Mouse (Mus musculus) myocyte (in vitro differentiated cells): ENCODE results near the gene Col6a6.

ENCODE experiments used
- CEBPB ChIP-seq: IDR thresholded peaks from 2 replicates; pipeline ENCODE4 v1.6.1; 2011; ENCODE audit warnings: mild to moderate bottlenecking, moderate library complexity; ENCODE audit not compliant: poor library complexity, insufficient read depth, severe bottlenecking
- E2F4 ChIP-seq: IDR thresholded peaks from one replicate; pipeline ENCODE4 v1.6.1; 2011; ENCODE audit warnings: mild to moderate bottlenecking, control low read depth, moderate library complexity; ENCODE audit not compliant: insufficient read depth
- MYOD1 ChIP-seq, 3 experiments: IDR thresholded peaks; one replicate each; pipeline ENCODE4 v1.6.1; 2011; ENCODE audit warnings: control low read depth in 2 of 3, low read depth in 2 of 3, mild to moderate bottlenecking in 2 of 3, moderate library complexity in 1 of 3; ENCODE audit not compliant: insufficient read length in 2 of 3, control insufficient read depth in 1 of 3
- POLR2A ChIP-seq: IDR thresholded peaks from one replicate; pipeline ENCODE4 v1.6.1; 2011; ENCODE audit warnings: low read depth, mild to moderate bottlenecking, control low read depth, moderate library complexity; ENCODE audit not compliant: insufficient read length
- POLR2AphosphoS2 ChIP-seq: IDR thresholded peaks from one replicate; pipeline ENCODE4 v1.6.1; 2011; ENCODE audit warnings: low read depth, control low read depth; ENCODE audit not compliant: insufficient read length
- SRF ChIP-seq: IDR thresholded peaks from one replicate; pipeline ENCODE4 v1.6.1; 2011; ENCODE audit warnings: low read depth; ENCODE audit not compliant: control insufficient read depth, insufficient read length
- TCF12 ChIP-seq: IDR thresholded peaks from one replicate; pipeline ENCODE4 v1.6.1; 2011; ENCODE audit warnings: mild to moderate bottlenecking, control low read depth; ENCODE audit not compliant: poor library complexity, insufficient read depth, severe bottlenecking
- USF1 ChIP-seq: IDR thresholded peaks from one replicate; pipeline ENCODE4 v1.6.1; 2011; ENCODE audit warnings: low read depth, mild to moderate bottlenecking, control low read depth, moderate library complexity

DNA sequence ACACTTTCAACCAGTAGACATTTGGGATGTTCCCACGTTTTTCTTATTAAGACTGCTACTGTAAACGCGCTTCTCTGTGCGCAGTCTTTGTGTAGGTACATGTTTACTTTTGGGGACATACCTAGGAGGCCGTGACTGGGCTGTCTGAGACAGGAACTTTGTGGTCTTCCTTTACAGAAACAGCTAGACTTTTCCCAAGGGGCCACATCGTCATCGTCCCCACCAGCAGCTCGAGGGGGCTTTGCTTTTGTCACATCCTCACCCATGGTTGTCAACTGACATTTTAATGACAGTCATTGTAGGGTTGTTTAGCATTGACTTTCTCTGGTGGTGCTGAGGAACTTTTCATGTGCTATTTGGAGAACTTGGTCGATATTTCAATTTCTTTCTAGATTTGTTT, 3.3 kb upstream of the Col6a6 start:
- TF ChIP-seq USF1 (no peak), CEBPB (no peak), POLR2A (no peak), TCF12 (no peak), MYOD1 (IDR thresholded peaks at IDR 0.05; ENCODE audit: control insufficient read depth in 1 of 3, insufficient read length in 2 of 3, low read depth in 2 of 3) (no peak), POLR2AphosphoS2 (no peak), SRF (no peak), E2F4 (no peak)
